Comparison of ENCODE assay signal across 31 mouse cellular contexts in genomic region chr16:96689419-96689818, GRCm38 (mm10).
DNase-seq lines count a peak whose midpoint lies in the region; ATAC-seq and TF ChIP-seq lines count a peak whose summit lies in the region.
"Had no signal": no experiment of that assay in that cellular context is flagged by ENCODE, and none has a peak within 500 bp of the region (broad histone marks: within the 10 kb centered on the region; RNA-seq: fewer than 3 reads in every experiment).

No protein-coding gene starts in this region.

- WGBS in embryonic facial prominence, embryonic 14.5 days, result 27% methylated on average over 1 of the region's 1 CpGs
- 38% methylated on average over 1 of the region's 1 CpGs for WGBS in embryonic facial prominence, embryonic 10.5 days
- 10% methylated on average over 1 of the region's 1 CpGs for WGBS in midbrain, embryonic 12.5 days
- WGBS in midbrain, postnatal 0 days, result 8% methylated on average over 1 of the region's 1 CpGs

- H3K4me1 ChIP-seq in embryonic facial prominence, embryonic 14.5 days (ENCODE audit: control insufficient read depth, insufficient read depth, low read length), result no peaks in the 10 kb centered on the region
- peaks cover 8% of the 10 kb centered on the region for H3K4me1 ChIP-seq in embryonic facial prominence, embryonic 10.5 days
- H3K4me1 ChIP-seq in midbrain, embryonic 12.5 days, result peaks cover 19% of the 10 kb centered on the region
- H3K4me1 ChIP-seq in midbrain, postnatal 0 days (ENCODE audit: insufficient read depth, low read length), result 0 out of 2 replicates have a peak, but pooled peaks cover 4% of the 10 kb centered on the region
- H3K4me1 ChIP-seq: embryonic facial prominence, embryonic 12.5 days; heart, embryonic 10.5 days; heart, embryonic 13.5 days; intestine, embryonic 15.5 days had no signal

- H3K4me3 ChIP-seq in embryonic facial prominence, embryonic 14.5 days (ENCODE audit: low read depth, low read length), result no peak overlapping the region
- no peak overlapping the region for H3K4me3 ChIP-seq in embryonic facial prominence, embryonic 10.5 days
- H3K4me3 ChIP-seq in midbrain, embryonic 12.5 days, result no peak overlapping the region
- H3K4me3 ChIP-seq in midbrain, postnatal 0 days (ENCODE audit: low read depth, low read length), result no peak overlapping the region
- no peak overlapping the region for H3K4me3 ChIP-seq in gastrocnemius, adult 2 months
- H3K4me3 ChIP-seq: embryonic facial prominence, embryonic 12.5 days; erythroblast, embryonic 14.5 days; forebrain, embryonic 12.5 days; heart, adult 2 months; heart, embryonic 10.5 days; heart, embryonic 13.5 days; hindbrain, embryonic 12.5 days; intestine, embryonic 15.5 days had no signal

- no peak overlapping the region for H3K27ac ChIP-seq in embryonic facial prominence, embryonic 14.5 days (replicated peaks; ENCODE audit: low read depth, low read length)
- H3K27ac ChIP-seq in embryonic facial prominence, embryonic 10.5 days (replicated peaks), result no peak overlapping the region
- no peak overlapping the region for H3K27ac ChIP-seq in midbrain, embryonic 12.5 days (replicated peaks)
- H3K27ac ChIP-seq in midbrain, postnatal 0 days (ENCODE audit: low read depth, low read length), result no peak overlapping the region
- no peak overlapping the region for H3K27ac ChIP-seq in gastrocnemius, adult 2 months
- H3K27ac ChIP-seq: embryonic facial prominence, embryonic 12.5 days; forebrain, embryonic 12.5 days; heart, adult 2 months; heart, embryonic 10.5 days; heart, embryonic 13.5 days; hindbrain, embryonic 12.5 days; intestine, embryonic 15.5 days had no signal

- no peak overlapping the region for H3K4me2 ChIP-seq in embryonic facial prominence, embryonic 14.5 days (ENCODE audit: low read depth, low read length)
- no peak overlapping the region for H3K4me2 ChIP-seq in midbrain, embryonic 12.5 days (replicated peaks)
- no peak overlapping the region for H3K4me2 ChIP-seq in midbrain, postnatal 0 days (ENCODE audit: low read depth, low read length, poor library complexity, severe bottlenecking)
- H3K4me2 ChIP-seq: embryonic facial prominence, embryonic 12.5 days; forebrain, embryonic 12.5 days; heart, embryonic 13.5 days; hindbrain, embryonic 12.5 days; intestine, embryonic 15.5 days had no signal

- no peak for TF ChIP-seq CTCF in midbrain, postnatal 0 days (IDR thresholded peaks at IDR 0.05)
- TF ChIP-seq CTCF in gastrocnemius, adult 2 months (IDR thresholded peaks at IDR 0.05), result no peak

- intact Hi-C loops in gastrocnemius, adult 2 months (cut with DNase I), result no loop called here

- H3K9ac ChIP-seq in embryonic facial prominence, embryonic 14.5 days (ENCODE audit: low read depth, low read length), result no peak overlapping the region
- no peak overlapping the region for H3K9ac ChIP-seq in midbrain, embryonic 12.5 days (replicated peaks)
- H3K9ac ChIP-seq in midbrain, postnatal 0 days (replicated peaks; ENCODE audit: low read length, poor library complexity, severe bottlenecking), result no peak overlapping the region
- H3K9ac ChIP-seq: embryonic facial prominence, embryonic 12.5 days; forebrain, embryonic 12.5 days; heart, embryonic 13.5 days; hindbrain, embryonic 12.5 days; intestine, embryonic 15.5 days had no signal

- no peaks in the 10 kb centered on the region for H3K9me3 ChIP-seq in embryonic facial prominence, embryonic 14.5 days (ENCODE audit: control insufficient read depth, low read length)
- no peaks in the 10 kb centered on the region for H3K9me3 ChIP-seq in embryonic facial prominence, embryonic 10.5 days
- no peaks in the 10 kb centered on the region for H3K9me3 ChIP-seq in midbrain, embryonic 12.5 days
- H3K9me3 ChIP-seq in midbrain, postnatal 0 days (ENCODE audit: low read length), result no peaks in the 10 kb centered on the region
- H3K9me3 ChIP-seq: embryonic facial prominence, embryonic 12.5 days; forebrain, embryonic 12.5 days; heart, embryonic 10.5 days; heart, embryonic 13.5 days; hindbrain, embryonic 12.5 days; intestine, embryonic 15.5 days had no signal

- no peaks in the 10 kb centered on the region for H3K27me3 ChIP-seq in embryonic facial prominence, embryonic 14.5 days (replicated peaks; ENCODE audit: control insufficient read depth, insufficient read depth, low read length)
- H3K27me3 ChIP-seq in embryonic facial prominence, embryonic 10.5 days (replicated peaks; ENCODE audit: low read depth, poor library complexity, severe bottlenecking), result no peaks in the 10 kb centered on the region
- H3K27me3 ChIP-seq in midbrain, embryonic 12.5 days, result no peaks in the 10 kb centered on the region
- no peaks in the 10 kb centered on the region for H3K27me3 ChIP-seq in midbrain, postnatal 0 days (ENCODE audit: insufficient read depth, low read length)
- H3K27me3 ChIP-seq: CH12.LX; embryonic facial prominence, embryonic 12.5 days; heart, embryonic 13.5 days; hindbrain, embryonic 12.5 days; intestine, embryonic 15.5 days had no signal

- no peak for ATAC-seq in embryonic facial prominence, embryonic 14.5 days (ENCODE audit: low read depth)
- ATAC-seq in midbrain, embryonic 12.5 days (ENCODE audit: low FRiP score, low read depth), result 0 out of 2 replicates have a peak, but pooled peaks have one; percentile 39
- ATAC-seq in midbrain, postnatal 0 days (ENCODE audit: low FRiP score), result no peak
- ATAC-seq in megakaryocyte, adult 5-6 weeks (ENCODE audit: poor library complexity, severe bottlenecking), result peak; percentile 63; the same call in 1 of the 2 replicates
- ATAC-seq: activated CD4-positive, CD25-positive, alpha-beta regulatory T cell, adult 4 months; forebrain, embryonic 16.5 days; hindbrain, embryonic 16.5 days; intestine, embryonic 15.5 days; Patski had no signal

- no peaks in the 10 kb centered on the region for H3K36me3 ChIP-seq in embryonic facial prominence, embryonic 14.5 days (ENCODE audit: control insufficient read depth, insufficient read depth, low read length)
- no peaks in the 10 kb centered on the region for H3K36me3 ChIP-seq in embryonic facial prominence, embryonic 10.5 days (replicated peaks)
- no peaks in the 10 kb centered on the region for H3K36me3 ChIP-seq in midbrain, embryonic 12.5 days
- no peaks in the 10 kb centered on the region for H3K36me3 ChIP-seq in midbrain, postnatal 0 days (ENCODE audit: insufficient read depth, low read length)
- H3K36me3 ChIP-seq: embryonic facial prominence, embryonic 12.5 days; forebrain, embryonic 12.5 days; G1E; heart, embryonic 10.5 days; heart, embryonic 13.5 days; hindbrain, embryonic 12.5 days; intestine, embryonic 15.5 days had no signal

- DNase-seq in embryonic facial prominence, embryonic 14.5 days (ENCODE audit: low spot score), result peak; percentile 24
- DNase-seq in embryonic facial prominence, embryonic 10.5 days (ENCODE audit: low spot score), result no peak
- no peak for DNase-seq in midbrain, postnatal 0 days (ENCODE audit: low spot score)
- DNase-seq in ZHBTc4 (ENCODE audit: low read depth, low spot score), result peak; percentile 9
- DNase-seq in thymus, adult 18-20 months, result no peak
- no peak for DNase-seq in gastrocnemius, adult 2 months
- DNase-seq: adrenal gland, adult 8-10 months; adrenal gland, postnatal 25 days; B cell, adult 2 months; cerebellum, adult 11-12 months; cerebellum, adult 8-10 months; cerebellum, postnatal 10 days; cerebellum, postnatal 36 days; gastrocnemius, postnatal 14 days; heart, adult 2 months; heart, postnatal 14 days had no signal

Comparison
In these comparisons a context has a peak if more than half of its experiments do, and no peak if none do; other contexts are left out.
1. ATAC-seq: peak in midbrain, embryonic 12.5 days (single experiment) and megakaryocyte, adult 5-6 weeks (single experiment); none in embryonic facial prominence, embryonic 14.5 days (single experiment) and midbrain, postnatal 0 days (single experiment).
2. DNase-seq: peak in embryonic facial prominence, embryonic 14.5 days (single experiment) and ZHBTc4 (single experiment); none in embryonic facial prominence, embryonic 10.5 days (single experiment), midbrain, postnatal 0 days (single experiment), thymus, adult 18-20 months (0 of 2) and gastrocnemius, adult 2 months (single experiment).